Mouse (Mus musculus): ENCODE measurements around the gene Zfp445. TPM values are rescaled to one million over a fixed set of nuclear protein-coding genes. Genes with fewer than 3 reads are reported as not detected.
A peak's percentile ranks its signal among the peaks of the same experiment; 100 is the strongest.

The Zfp445 gene
- total RNA-seq (2014; rRNA removed) (124 and 155 TPM in 2 replicates), polyA plus RNA-seq (2015; fragmentation: Nextera tagmentation; extraction: Ambion mirVana) (43.0 and 69.4 TPM in 2 replicates)

DNA sequence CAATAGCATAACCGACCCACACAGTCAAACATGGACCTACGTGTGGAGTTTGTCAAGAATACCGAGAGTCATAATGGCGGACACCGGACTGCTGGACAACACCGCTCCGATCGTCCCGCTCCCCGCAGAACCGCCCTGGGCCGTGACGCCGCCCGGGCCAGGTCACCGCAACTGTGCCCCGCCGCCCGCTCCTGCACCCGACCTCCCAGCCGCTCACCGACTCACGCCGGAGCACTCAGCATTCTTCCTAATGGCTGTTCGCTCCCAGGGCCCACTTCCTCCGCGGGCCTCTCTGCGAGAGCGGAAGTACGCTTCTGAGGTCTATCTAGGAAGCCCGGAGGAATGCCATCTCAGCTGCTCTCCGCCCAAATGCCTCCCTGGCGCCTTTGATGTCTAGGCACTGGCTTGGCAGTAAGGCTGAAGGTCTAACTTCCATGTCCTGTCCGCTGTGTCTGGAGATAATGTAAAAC is at the start of gene Zfp445:
Zfp445 (minus strand) TSS at position 310 of the 470 bp plus-strand sequence.
- peak within 1 kb of the TSS; percentile 78 for H3K27ac ChIP-seq (ENCODE audit: low read depth, low read length)
- 0 out of 2 replicates have a peak, but pooled peaks cover 6% of the 10 kb centered on the region for H3K9me3 ChIP-seq (ENCODE audit: low read length)
- peak within 1 kb of the TSS; percentile 76 for H3K9ac ChIP-seq
- peak within 1 kb of the TSS; percentile 58 for H3K4me2 ChIP-seq (ENCODE audit: low read depth)
- no peak for TF ChIP-seq CTCF (IDR thresholded peaks at IDR 0.05; ENCODE audit: low read depth)
- 1% methylated on average over 34 of the region's 34 CpGs for WGBS
- DNase-seq (peak; percentile 90), ATAC-seq (peak; percentile 98)
- H3K27me3 ChIP-seq (ENCODE audit: insufficient read depth, low read length), result no peaks in the 10 kb centered on the region
- peaks cover 18% of the 10 kb centered on the region for H3K36me3 ChIP-seq (ENCODE audit: insufficient read depth)
- H3K4me1 ChIP-seq (ENCODE audit: insufficient read depth), result peaks cover 12% of the 10 kb centered on the region
- H3K4me3 ChIP-seq (ENCODE audit: low read depth, low read length), result peak within 1 kb of the TSS; percentile 66

- WGBS, result 11% methylated on average over 32 of the region's 32 CpGs
- H3K9me3 ChIP-seq (ENCODE audit: low read length), result no peaks in the 10 kb centered on the region
- no peaks in the 10 kb centered on the region for H3K4me1 ChIP-seq (ENCODE audit: insufficient read depth)
- peak overlapping the region; percentile 58 for H3K9ac ChIP-seq
- peak overlapping the region; percentile 45; the same call in 1 of the 2 replicates for H3K27ac ChIP-seq (ENCODE audit: low read depth, low read length)
- no peaks in the 10 kb centered on the region for H3K27me3 ChIP-seq (ENCODE audit: insufficient read depth, low read length)
- H3K4me3 ChIP-seq (ENCODE audit: low read depth, low read length), result peak overlapping the region; percentile 40
- DNase-seq, result peak; percentile 84
- ATAC-seq, result peak; percentile 99
- peak overlapping the region; percentile 53 for H3K4me2 ChIP-seq (ENCODE audit: low read depth)
- no peak for TF ChIP-seq CTCF (IDR thresholded peaks at IDR 0.05; ENCODE audit: low read depth)
- H3K36me3 ChIP-seq (ENCODE audit: insufficient read depth), result 0 out of 2 replicates have a peak, but pooled peaks cover 3% of the 10 kb centered on the region
These were observed 37.1 kb upstream of the Zfp445 start for GRCm38 (mm10) chr9:122902717-122903535.

DNA sequence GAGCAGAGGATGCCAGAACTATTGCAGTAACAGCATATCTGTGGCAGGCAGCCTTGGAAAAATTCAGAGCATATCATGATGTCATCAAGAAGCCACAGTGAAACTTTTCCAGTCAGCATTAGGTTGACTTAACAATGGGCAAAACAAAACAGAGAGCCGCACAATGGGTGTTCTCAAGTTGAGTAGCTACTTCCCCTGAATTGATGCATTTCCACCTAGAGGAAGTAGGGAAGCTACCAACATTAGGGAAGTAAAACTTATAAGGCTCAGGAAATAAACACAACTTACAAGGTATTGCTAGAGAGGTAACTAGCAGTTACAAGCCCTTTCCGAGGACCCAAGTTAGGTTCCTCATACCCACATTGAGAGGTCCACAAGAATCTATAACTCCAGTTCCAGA is 35.2 kb upstream of the Zfp445 start:
- Histone ChIP-seq H3K27ac (ENCODE audit: low read depth, low read length) (no peak overlapping the region), H3K9ac (no peak overlapping the region), H3K4me2 (ENCODE audit: low read depth) (no peak overlapping the region), H3K9me3 (ENCODE audit: low read length) (0 out of 2 replicates have a peak, but pooled peaks cover under 1% of the 10 kb centered on the region), H3K27me3 (ENCODE audit: insufficient read depth, low read length) (no peaks in the 10 kb centered on the region), H3K36me3 (ENCODE audit: insufficient read depth) (0 out of 2 replicates have a peak, but pooled peaks cover 4% of the 10 kb centered on the region), H3K4me1 (ENCODE audit: insufficient read depth) (no peaks in the 10 kb centered on the region), H3K4me3 (ENCODE audit: low read depth, low read length) (no peak overlapping the region)
- ATAC-seq (no peak), DNase-seq (no peak)
- 96% methylated on average over 2 of the region's 2 CpGs for WGBS
- no peak for TF ChIP-seq CTCF (IDR thresholded peaks at IDR 0.05; ENCODE audit: low read depth)

DNA sequence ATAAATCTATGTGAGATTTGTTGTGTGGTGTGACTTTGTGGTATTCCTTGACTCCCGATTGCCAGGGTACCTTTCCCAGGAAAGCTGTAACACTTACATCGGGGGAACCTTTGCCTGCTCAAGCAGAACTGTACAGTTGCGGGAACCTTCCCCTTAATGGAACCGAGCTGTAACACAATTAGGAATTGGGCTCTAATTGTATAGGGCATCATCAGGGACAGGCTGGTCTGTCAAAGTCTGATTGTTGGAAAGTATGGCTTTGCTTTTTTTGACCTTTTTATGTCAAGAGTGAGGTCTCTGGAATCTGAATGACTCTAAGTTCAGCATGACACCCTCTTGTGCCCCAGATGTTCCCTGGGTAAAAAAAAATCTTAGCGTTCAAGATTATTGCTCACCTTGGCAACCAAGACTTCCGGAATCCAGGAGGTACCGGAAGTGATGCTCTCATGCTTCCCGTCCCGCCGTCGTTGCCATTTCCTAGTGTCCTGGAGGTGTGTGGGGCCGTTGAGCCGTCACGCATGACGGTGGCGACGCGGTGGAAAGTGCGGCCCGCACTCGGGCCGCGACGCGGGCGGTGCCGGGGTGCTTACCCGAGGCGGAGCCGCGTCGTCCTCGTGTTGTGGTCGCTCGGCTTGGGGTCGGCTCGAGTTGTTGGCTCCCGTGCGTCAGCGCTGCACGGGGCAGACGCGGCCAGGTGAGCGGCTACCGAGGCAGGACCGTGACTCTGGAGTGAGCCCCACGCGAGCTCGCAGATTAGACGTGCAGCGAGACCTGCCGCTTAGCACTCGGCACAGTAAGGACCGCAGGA is 20.8 kb upstream of the Zfp445 start:
- ATAC-seq (peak; percentile 97), DNase-seq (peak; percentile 85)
- peak overlapping the region; percentile 90 for H3K4me2 ChIP-seq (ENCODE audit: low read depth)
- TF ChIP-seq CTCF (IDR thresholded peaks at IDR 0.05; ENCODE audit: low read depth), result no peak
- H3K36me3 ChIP-seq (ENCODE audit: insufficient read depth), result peaks cover 8% of the 10 kb centered on the region
- peaks cover 9% of the 10 kb centered on the region; the same call in 1 of the 2 replicates for H3K9me3 ChIP-seq (ENCODE audit: low read length)
- H3K9ac ChIP-seq, result peak overlapping the region; percentile 63
- 0 out of 2 replicates have a peak, but pooled peaks cover 3% of the 10 kb centered on the region for H3K4me1 ChIP-seq (ENCODE audit: insufficient read depth)
- peak overlapping the region; percentile 71 for H3K4me3 ChIP-seq (ENCODE audit: low read depth, low read length)
- WGBS, result 6% methylated on average over 54 of the region's 54 CpGs
- H3K27me3 ChIP-seq (ENCODE audit: insufficient read depth, low read length), result no peaks in the 10 kb centered on the region
- peak overlapping the region; percentile 40; the same call in 1 of the 2 replicates for H3K27ac ChIP-seq (ENCODE audit: low read depth, low read length)

- H3K9me3 ChIP-seq (ENCODE audit: low read length), result peaks cover 9% of the 10 kb centered on the region; the same call in 1 of the 2 replicates
- 0 out of 2 replicates have a peak, but pooled peaks cover 3% of the 10 kb centered on the region for H3K4me1 ChIP-seq (ENCODE audit: insufficient read depth)
- 87% methylated on average over 3 of the region's 3 CpGs for WGBS
- TF ChIP-seq CTCF (IDR thresholded peaks at IDR 0.05; ENCODE audit: low read depth), result no peak
- peak within 1 kb of the TSS; percentile 63; the same call in 1 of the 2 replicates for H3K9ac ChIP-seq
- ATAC-seq (no peak), DNase-seq (no peak)
- 0 out of 2 replicates have a peak within 1 kb of the TSS, but pooled peaks have one; percentile 40 for H3K27ac ChIP-seq (ENCODE audit: low read depth, low read length)
- H3K27me3 ChIP-seq (ENCODE audit: insufficient read depth, low read length), result no peaks in the 10 kb centered on the region
- peak within 1 kb of the TSS; percentile 71 for H3K4me3 ChIP-seq (ENCODE audit: low read depth, low read length)
- H3K4me2 ChIP-seq (ENCODE audit: low read depth), result peak within 1 kb of the TSS; percentile 90
- H3K36me3 ChIP-seq (ENCODE audit: insufficient read depth), result peaks cover 2% of the 10 kb centered on the region; the same call in 1 of the 2 replicates
These were observed 19.6 kb upstream of the Zfp445 start, which contains the start of gene Zkscan7 for GRCm38 (mm10) chr9:122885385-122885784. Zkscan7 (plus strand) TSS chr9:122885685.

- Histone ChIP-seq H3K27ac (ENCODE audit: low read depth, low read length) (no peak overlapping the region), H3K27me3 (ENCODE audit: insufficient read depth, low read length) (no peaks in the 10 kb centered on the region)
These were observed 9.3 kb upstream of the Zfp445 start for GRCm38 (mm10) chr9:122875145-122875544.

More at GRCm38 (mm10) chr9:122875145-122875544, 9.3 kb upstream of the Zfp445 start:
- no peak for DNase-seq
- H3K9ac ChIP-seq, result no peak overlapping the region
- no peak for TF ChIP-seq CTCF (IDR thresholded peaks at IDR 0.05; ENCODE audit: low read depth)
- H3K36me3 ChIP-seq (ENCODE audit: insufficient read depth), result no peaks in the 10 kb centered on the region
- no peak for ATAC-seq
- no peak overlapping the region for H3K4me2 ChIP-seq (ENCODE audit: low read depth)
- 97% methylated on average over 2 of the region's 2 CpGs for WGBS
- H3K4me3 ChIP-seq (ENCODE audit: low read depth, low read length), result no peak overlapping the region
- no peaks in the 10 kb centered on the region for H3K9me3 ChIP-seq (ENCODE audit: low read length)
- no peaks in the 10 kb centered on the region for H3K4me1 ChIP-seq (ENCODE audit: insufficient read depth)
